Mouse (Mus musculus): ENCODE results near the gene Atg4b. TPM values are rescaled to one million over a fixed set of nuclear protein-coding genes. Genes with fewer than 3 reads are reported as not detected.

Atg4b gene
- total and polyA plus RNA-seq, 2 experiments from 2014 or later = 75.0 to 75.8 TPM

DNA sequence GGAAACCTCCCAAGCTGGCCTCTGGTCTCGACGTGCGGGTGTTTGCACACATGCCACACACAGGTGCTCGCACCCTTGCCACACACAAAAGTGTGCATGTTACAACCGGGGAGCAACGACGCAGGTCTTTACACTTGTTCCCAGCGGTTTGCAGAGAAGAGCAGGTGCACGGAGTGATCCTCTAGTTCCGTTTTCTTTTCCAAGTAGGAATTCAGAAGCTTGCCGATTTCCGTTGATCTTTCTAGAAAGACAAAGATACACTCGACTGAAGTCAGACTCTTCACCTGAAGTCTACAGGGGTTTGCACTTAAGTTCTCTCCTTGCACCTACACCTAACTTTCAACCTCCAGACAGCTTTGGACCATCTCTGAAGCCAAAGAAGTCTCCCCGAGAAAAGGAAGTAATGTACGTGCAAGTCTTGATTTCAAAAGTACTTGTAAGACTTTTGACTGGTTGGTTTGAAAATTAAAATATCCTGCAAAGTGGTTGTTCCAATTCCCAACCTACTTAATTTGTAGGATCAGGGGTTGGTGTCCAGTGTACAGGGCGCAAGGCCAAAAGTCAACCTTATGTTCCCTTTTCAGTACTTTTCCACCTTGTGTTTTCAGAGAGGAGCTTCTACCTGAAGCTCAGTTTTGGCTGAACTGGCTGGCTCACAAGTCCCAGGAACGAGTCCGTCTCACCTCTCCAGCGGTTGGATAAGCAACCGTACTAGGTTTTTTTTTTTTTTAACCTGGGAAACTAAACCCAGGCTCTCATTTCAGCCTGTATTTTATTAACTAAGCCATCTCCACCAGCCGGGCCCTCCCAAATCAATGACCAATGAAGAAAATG, 49.6 kb downstream of the Atg4b start:
- Histone ChIP-seq H3K36me3 (ENCODE audit: insufficient read depth, low read length) (peaks cover 5% of the 10 kb centered on the region; the same call in 1 of the 2 replicates), H3K27me3 (ENCODE audit: insufficient read depth, low read length) (no peaks in the 10 kb centered on the region), H3K4me2 (ENCODE audit: low read depth, low read length) (peak overlapping the region; percentile 88), H3K4me1 (ENCODE audit: insufficient read depth, low read length) (peaks cover 13% of the 10 kb centered on the region; the same call in 1 of the 2 replicates), H3K9ac (replicated peaks; ENCODE audit: low read length) (peak overlapping the region; percentile 54), H3K9me3 (ENCODE audit: low read length) (no peaks in the 10 kb centered on the region), H3K27ac (peak overlapping the region; percentile 62; the same call in 1 of the 2 replicates), H3K4me3 (ENCODE audit: low read length) (peak overlapping the region; percentile 59)
- DNase-seq (ENCODE audit: low spot score) = no peak
- no peak for TF ChIP-seq CTCF (IDR thresholded peaks at IDR 0.05; ENCODE audit: low read depth)
- WGBS = 77% methylated on average over 21 of the region's 21 CpGs
- ATAC-seq = no peak

DNA sequence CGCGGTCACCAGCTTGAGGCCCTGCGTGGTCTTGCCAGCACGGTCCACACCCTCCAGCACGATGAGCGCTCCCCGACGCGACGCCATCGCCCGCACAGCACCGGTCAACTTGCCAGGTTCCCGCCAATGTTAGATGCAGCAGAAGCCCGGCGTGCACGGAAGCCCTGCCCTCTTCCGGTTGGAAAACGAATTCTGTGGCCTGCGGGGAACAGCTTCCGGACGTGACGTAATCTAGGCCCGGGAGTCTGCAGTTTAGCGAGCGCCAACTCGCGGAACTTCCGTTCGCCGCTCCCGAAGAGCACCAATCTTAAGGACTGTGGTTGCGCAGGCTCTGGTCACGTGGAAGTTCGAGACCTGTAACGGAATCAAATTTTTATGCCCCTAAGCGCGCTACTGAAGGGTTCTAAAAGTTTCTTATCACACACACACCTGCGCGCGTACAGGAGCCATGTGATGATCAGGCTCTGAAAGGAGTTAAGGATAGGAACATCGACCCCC, 50.5 kb downstream of the Atg4b start, which contains the start of gene Dtymk:
Dtymk (minus strand) TSS at position 194 of the 498 bp plus-strand sequence.
- Histone ChIP-seq H3K36me3 (ENCODE audit: insufficient read depth, low read length) (peaks cover 8% of the 10 kb centered on the region; the same call in 1 of the 2 replicates), H3K27ac (peak within 1 kb of the TSS; percentile 65), H3K9ac (replicated peaks; ENCODE audit: low read length) (peak within 1 kb of the TSS; percentile 54), H3K4me1 (ENCODE audit: insufficient read depth, low read length) (peaks cover 13% of the 10 kb centered on the region; the same call in 1 of the 2 replicates), H3K4me3 (ENCODE audit: low read length) (peak within 1 kb of the TSS; percentile 59), H3K27me3 (ENCODE audit: insufficient read depth, low read length) (no peaks in the 10 kb centered on the region), H3K4me2 (ENCODE audit: low read depth, low read length) (peak within 1 kb of the TSS; percentile 88), H3K9me3 (ENCODE audit: low read length) (no peaks in the 10 kb centered on the region)
- under 1% methylated on average over 42 of the region's 42 CpGs for WGBS
- peak; percentile 98 for DNase-seq (ENCODE audit: low spot score)
- peak; percentile 72 for ATAC-seq
- TF ChIP-seq CTCF (IDR thresholded peaks at IDR 0.05; ENCODE audit: low read depth) = peak; percentile 75

DNA sequence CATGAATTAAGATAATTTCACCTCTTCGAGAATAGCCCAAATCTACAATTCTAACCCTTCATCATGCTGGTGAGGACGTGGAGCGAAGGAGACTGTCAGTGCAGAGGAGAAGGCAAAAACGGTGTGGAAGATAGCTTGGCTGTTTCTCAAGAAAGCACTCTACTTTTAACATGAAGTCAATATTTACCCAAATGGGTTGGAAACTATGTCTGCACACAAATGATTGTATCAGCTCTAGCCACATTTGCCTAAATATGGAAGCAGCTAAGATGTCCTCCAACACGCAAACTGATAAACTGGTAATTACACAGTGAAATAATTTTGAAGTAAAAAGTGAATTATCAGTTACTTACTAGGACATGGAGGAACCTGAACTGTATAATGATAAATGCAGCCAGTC, 51.5 kb downstream of the Atg4b start:
- no peak for TF ChIP-seq CTCF (IDR thresholded peaks at IDR 0.05; ENCODE audit: low read depth)
- H3K9ac ChIP-seq (replicated peaks; ENCODE audit: low read length) = no peak overlapping the region
- H3K4me1 ChIP-seq (ENCODE audit: insufficient read depth, low read length) = peaks cover 13% of the 10 kb centered on the region; the same call in 1 of the 2 replicates
- 86% methylated on average over 5 of the region's 5 CpGs for WGBS
- H3K27me3 ChIP-seq (ENCODE audit: insufficient read depth, low read length) = no peaks in the 10 kb centered on the region
- H3K4me2 ChIP-seq (ENCODE audit: low read depth, low read length) = peak overlapping the region; percentile 88
- no peak for ATAC-seq
- H3K4me3 ChIP-seq (ENCODE audit: low read length) = peak overlapping the region; percentile 81; the same call in 1 of the 2 replicates
- peaks cover 12% of the 10 kb centered on the region for H3K36me3 ChIP-seq (ENCODE audit: insufficient read depth, low read length)
- H3K27ac ChIP-seq = no peak overlapping the region
- no peak for DNase-seq (ENCODE audit: low spot score)
- no peaks in the 10 kb centered on the region for H3K9me3 ChIP-seq (ENCODE audit: low read length)

DNA sequence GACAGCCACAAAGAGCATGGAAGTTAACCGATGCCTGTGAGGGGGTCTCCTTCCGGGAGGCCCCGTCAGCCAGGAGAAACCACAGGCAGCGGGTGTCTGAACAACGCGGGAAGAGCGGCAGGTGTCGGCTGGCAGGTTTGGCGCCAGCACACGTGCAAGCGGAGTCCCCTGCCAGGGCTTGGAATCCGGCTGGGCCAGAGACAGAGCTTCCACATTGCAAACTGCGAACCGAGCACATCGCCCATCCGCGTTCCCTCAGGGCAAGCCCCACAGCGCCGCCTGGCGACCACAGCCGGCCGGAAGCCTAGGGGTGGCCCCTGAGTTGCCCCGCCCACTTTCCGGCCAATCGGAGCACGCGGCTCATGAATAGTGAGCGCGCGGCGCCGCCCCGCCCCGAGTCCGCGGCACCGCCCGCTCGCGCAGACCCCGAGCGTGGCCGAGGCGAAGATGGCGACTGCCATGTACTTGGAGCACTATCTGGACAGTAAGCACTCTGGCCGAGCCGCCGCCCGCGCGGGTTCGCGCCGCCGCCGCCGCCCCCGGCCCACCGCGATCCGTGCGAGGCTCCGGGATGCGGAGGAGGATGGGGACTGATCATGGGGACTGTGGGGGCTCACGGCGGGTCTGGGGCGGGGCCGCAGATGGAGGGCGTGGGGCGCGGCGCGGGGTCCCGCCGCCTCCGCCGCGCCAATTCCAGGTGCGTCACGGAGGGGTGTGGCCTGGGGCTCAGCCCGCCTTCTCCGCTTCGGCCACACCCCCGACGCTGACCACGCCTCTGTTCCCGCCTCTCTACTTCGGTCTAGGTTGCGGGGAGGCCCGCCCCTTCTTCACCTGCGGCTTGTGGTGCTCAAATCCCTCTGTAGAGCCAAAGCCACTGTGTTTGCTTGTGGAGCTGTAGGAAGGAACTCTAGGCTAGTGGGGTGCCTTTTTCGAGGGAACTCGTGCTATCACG, 52.5 kb downstream of the Atg4b start, which contains the start of gene Ing5:
Ing5 (plus strand) TSS at position 410 of the 952 bp plus-strand sequence.
- DNase-seq (ENCODE audit: low spot score) = peak; percentile 99
- peak; percentile 91 for TF ChIP-seq CTCF (IDR thresholded peaks at IDR 0.05; ENCODE audit: low read depth)
- Histone ChIP-seq H3K4me3 (ENCODE audit: low read length) (peak within 1 kb of the TSS; percentile 81), H3K27me3 (ENCODE audit: insufficient read depth, low read length) (no peaks in the 10 kb centered on the region), H3K9me3 (ENCODE audit: low read length) (no peaks in the 10 kb centered on the region), H3K36me3 (ENCODE audit: insufficient read depth, low read length) (peaks cover 20% of the 10 kb centered on the region), H3K27ac (peak within 1 kb of the TSS; percentile 98), H3K4me1 (ENCODE audit: insufficient read depth, low read length) (peaks cover 13% of the 10 kb centered on the region; the same call in 1 of the 2 replicates), H3K9ac (replicated peaks; ENCODE audit: low read length) (peak within 1 kb of the TSS; percentile 85), H3K4me2 (ENCODE audit: low read depth, low read length) (peak within 1 kb of the TSS; percentile 88)
- peak; percentile 95 for ATAC-seq
- under 1% methylated on average over 93 of the region's 94 CpGs for WGBS

DNA sequence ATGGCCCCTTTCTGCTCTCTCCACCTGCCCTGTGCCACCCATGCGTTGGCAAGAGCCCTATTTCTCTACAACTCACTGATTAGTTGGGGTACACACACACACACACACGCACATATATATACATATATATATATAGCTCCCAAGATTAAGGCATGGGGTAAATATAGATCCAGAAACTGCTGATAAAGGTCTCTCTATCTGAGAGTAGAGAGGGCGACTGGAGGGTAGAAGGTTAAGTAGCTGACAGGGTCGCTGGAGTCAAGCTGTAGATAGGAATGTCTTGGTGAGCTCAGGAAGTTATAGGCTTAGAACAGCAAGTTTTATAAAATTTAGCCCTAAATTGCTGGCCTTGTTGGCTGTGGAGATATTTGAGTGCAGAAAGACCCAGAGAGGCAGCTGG, 53.5 kb downstream of the Atg4b start:
- Histone ChIP-seq H3K36me3 (ENCODE audit: insufficient read depth, low read length) (peaks cover 21% of the 10 kb centered on the region), H3K9ac (replicated peaks; ENCODE audit: low read length) (peak overlapping the region; percentile 85), H3K27ac (peak overlapping the region; percentile 98; the same call in 1 of the 2 replicates), H3K4me3 (ENCODE audit: low read length) (peak overlapping the region; percentile 81), H3K27me3 (ENCODE audit: insufficient read depth, low read length) (no peaks in the 10 kb centered on the region), H3K4me2 (ENCODE audit: low read depth, low read length) (peak overlapping the region; percentile 88), H3K4me1 (ENCODE audit: insufficient read depth, low read length) (peaks cover 13% of the 10 kb centered on the region; the same call in 1 of the 2 replicates), H3K9me3 (ENCODE audit: low read length) (no peaks in the 10 kb centered on the region)
- no peak for DNase-seq (ENCODE audit: low spot score)
- 85% methylated on average over 4 of the region's 4 CpGs for WGBS
- no peak for ATAC-seq
- TF ChIP-seq CTCF (IDR thresholded peaks at IDR 0.05; ENCODE audit: low read depth) = no peak

Measured in hindbrain, postnatal 0 days (tissue).